Mouse (Mus musculus): ENCODE measurements around the gene Serping1.

GRCm38 (mm10) chr2:84750115-84750514 is 25.1 kb downstream of the Serping1 start:
- TF ChIP-seq CTCF (IDR thresholded peaks at IDR 0.05; ENCODE audit: borderline replicate concordance, extremely low read depth, insufficient read depth, insufficient read length), result no peak
- TF ChIP-seq POLR2A (IDR thresholded peaks at IDR 0.05; ENCODE audit: borderline replicate concordance, extremely low read depth, insufficient read depth, insufficient read length, poor library complexity, severe bottlenecking), result no peak

Data from brain, embryonic 14.5 days (tissue).